Mouse (Mus musculus) liver (tissue): ENCODE data around the gene Ndufs2.
"Not testable (repeated sequence)": the region's sequence is repeated elsewhere in the genome, so short reads cannot be mapped to it uniquely, and the experiment has no call there.

Experiments
- DNase-seq: peaks from one replicate; pipeline ENCODE4 v3.0.0-alpha.2; 2020; ENCODE audit warnings: mixed read lengths

Ndufs2 gene

DNA sequence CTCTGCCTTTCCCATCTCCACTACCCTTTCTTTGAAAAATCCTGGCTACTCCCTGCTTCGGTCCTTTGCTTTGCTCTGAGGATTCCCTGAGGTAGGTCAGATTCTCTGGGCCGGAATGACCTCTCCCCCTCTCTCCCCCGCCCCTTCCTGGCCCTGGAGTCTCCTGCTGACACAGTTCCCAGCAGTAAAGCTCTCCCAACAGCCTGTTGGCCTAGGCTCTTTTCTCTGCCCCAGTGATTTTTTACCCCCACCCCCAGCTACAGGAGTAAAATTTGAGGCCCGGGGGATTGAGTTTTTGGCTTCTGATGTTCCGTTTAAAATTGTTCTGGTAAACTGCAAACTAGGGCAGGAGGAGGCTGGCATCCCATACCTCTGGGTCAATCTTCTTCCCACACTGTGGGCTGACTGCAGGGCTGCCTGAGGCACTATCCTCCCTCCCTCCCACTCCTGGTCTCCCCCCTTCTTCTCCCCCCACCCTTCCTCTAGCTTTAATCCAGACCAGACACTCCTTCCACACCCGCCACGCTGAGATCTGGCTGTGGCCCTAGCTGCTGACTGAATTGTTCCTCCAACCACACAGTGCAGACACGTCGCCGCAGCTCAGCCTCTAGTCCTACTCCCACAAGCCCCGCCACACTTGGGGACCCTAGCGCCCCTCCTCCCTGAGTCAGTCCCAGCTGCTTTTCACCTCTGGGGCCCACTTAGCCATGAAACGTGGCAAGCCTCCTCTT is 571 bp upstream of the Ndufs2 start:
- DNase-seq: no peak

DNA sequence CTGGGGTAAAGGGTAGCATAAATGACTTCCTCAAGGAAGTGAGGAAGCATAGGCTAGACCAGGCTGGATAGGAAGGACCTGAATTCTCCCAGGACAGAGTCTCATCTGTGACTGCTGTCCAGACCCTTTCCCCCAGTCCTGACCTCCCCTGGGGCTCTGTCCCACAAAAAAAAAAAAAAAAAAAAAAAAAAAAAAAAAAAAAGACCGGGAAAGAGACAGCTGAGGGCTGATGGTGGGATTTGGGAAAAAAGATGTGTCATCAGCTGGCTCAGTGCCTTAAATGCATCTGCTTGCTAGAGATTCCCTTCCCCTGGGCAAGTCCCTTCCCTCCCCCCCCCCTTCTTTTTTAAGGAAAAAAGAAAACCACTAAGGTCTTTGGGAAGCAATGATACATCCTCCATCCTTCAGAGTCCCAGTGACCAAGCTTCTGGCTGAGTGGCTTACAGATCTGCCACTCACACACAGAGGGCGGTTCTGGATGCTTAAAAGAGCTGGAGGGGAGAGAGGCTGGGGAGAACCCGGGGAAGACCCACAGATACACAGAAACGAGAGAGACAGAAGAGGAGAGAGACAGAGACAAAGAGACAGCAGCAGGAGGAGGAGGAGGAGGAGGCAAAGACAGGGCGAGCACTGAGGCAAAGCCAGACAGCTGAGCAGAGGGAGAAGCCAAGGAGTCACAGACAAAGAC is 1.1 kb downstream of the Ndufs2 start, which contains the start of gene Adamts4:
Adamts4 (plus strand) TSS at position 509 of the 688 bp plus-strand sequence.
- DNase-seq: no peak

DNA sequence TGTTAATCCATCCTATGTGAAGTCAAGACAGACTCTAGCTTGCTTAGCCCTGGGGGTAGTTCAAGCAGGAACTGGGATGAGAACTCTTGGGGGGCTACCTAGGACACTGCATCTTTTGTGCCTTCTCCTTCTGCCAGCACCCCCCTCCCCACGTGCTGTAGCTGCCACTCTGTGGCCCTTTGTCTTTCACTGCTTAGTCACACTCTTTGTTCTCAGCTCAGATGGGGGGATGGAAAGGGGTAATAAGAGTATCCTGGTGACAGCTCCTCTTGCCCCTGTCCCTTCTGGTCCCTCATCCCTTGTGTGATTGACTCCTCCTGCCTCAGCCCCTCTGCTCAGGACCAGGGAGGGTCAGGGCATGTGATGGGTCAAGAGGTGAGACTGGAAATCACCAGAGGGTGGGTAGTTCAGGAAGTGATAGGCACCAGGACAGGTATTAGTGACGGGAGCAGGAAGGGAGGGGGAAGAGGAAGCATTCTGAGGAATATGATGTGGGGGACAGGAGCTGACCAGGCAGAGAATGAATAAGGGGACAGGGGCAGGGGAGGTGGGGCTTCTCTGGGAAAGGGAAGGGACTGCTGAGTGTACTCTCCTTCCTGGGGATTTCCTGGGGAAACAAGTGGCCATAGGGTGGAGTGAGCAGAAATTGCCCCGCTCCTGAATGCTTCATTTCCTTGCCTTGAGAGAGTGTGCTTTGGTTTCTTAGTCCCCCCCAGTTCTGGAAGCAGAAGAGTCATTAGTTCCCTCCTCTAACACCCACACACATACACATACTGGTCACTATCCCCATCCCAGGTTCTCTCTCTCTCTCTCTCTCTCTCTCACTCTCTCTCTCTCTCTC is 2.6 kb downstream of the Ndufs2 start:
- no peak for DNase-seq

DNA sequence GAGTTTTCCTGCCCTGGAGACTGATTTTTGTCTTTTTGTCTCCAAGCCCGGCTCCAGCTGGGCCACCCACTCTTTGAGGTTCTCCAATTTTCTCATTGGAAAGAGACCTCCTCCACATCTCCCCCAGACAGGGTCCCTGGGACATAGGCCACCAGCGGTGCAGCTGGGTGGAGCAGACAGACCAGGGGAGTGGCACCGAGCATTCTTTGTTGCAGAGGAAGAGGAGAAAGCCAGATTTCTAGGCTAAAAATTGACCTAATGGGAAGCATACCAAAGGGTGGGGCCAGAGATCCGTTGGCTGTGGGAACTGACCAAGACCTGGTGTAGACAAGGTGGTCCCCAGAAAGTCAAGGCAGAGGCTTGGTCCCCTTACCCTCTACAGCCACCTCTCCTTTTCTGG is 3.3 kb downstream of the Ndufs2 start:
- no peak for DNase-seq

DNA sequence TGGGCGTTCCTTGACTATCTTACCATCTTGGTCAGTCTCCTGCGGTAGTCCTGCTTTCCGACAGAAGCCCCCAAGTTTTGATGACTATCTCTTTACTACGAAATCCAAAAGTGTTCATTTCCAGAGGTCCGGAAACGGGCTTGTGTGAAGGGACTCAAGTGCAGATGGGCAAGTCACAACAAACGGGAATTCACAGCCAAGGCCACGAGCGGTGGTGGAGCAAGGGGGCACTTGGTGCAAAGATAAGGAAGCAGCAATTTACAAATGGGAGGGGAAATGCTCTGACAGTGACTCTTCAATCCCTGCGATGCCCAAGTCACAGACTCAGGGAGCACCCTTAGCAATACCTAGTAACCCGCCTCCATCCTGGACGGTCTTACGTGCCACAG is 3.7 kb downstream of the Ndufs2 start:
- no peak for DNase-seq

DNA sequence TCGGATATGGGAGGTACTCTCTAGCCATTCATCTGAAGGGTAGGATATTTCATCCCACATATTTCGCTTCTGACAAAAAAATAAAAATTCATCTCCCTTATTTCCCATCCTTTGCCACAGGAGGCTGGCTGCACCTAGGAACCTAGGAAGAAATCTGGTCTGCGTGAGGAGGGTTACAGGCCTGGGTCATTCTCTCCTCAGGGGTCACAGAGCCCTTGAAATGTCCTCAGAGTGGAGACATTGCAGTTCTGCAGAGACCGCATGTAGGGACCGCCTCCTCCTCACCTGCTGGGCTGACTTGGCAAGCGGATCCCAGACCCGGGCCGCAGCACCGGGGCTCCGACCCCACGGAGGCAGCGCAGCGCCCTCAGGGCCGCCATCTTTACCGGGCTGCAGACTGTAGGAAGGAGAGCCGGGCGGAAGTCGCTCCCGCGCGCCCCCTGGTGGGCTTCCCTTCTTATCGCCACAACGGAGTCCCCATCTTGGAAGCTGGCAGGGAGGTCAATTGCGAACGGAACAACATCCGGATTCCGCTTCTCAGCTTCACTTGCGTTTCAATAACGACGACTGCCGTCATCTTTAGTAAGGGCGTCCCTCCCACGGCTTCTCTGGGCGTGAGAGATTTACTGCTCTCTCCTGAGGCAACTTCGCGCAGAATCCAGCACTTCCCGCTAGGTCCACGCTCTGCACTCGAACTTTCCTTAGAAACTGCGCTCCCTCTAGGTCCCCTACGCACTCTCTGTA is 4.3 kb downstream of the Ndufs2 start:
- peak; percentile 97 for DNase-seq

DNA sequence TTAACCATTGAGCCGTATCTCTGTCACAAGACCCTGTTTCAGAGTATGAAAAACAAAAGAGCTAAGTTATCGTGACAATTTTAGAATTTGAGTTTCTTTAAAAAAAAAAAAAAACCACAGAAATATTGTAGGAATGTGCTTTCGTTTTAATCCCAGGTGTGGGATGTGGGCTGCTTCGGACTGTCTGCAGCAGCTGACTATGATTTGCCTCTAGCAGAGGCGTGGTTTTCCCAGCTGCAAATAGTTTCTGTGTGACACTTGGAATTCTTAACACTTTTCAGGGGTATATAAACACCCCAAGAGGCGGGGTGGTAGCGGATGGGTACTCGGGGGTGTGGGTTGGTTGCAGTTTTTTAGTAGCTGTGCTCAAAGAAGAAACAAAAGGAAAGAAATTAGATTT is 5.8 kb downstream of the Ndufs2 start:
- no peak for DNase-seq

DNA sequence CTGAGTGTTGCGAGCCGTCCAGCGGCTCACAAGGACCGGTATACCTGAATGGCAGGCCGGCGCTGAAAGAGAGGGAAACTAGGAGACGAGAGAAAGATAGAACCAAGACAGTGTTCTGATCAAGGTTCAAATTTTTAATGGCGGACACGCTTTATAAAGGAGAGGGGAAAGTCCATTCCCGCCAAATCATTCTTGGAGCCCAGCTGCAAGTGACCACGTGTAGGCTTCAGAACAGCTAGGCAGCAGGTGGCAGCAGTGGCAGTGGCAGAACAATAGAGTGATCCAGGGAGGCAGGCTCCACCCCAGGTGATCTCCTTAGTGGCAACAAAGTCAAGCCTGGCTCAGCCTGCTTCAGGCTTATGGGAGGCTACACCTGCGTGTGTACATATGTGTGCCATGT is 9.2 kb downstream of the Ndufs2 start:
- DNase-seq: not testable (repeated sequence)

DNA sequence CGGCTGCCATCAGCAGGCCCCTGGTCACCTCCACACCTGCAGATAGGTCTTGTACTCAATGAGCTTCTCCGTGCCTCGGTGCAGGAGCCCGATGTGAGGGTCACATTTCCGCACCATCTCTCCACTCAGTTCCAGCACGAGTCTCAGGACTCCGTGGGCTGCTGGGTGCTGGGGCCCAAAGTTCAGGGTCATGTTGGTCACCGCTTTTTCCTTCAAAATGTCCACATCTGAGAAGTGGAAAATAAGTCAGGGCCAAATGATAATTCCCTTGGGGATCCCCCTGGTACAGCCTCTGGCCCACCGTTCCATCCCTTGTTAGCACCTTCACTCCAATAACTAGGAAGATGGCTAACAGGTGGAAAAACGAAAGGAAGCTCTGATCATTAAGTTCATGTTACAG is 10.3 kb downstream of the Ndufs2 start:
- no peak for DNase-seq

DNA sequence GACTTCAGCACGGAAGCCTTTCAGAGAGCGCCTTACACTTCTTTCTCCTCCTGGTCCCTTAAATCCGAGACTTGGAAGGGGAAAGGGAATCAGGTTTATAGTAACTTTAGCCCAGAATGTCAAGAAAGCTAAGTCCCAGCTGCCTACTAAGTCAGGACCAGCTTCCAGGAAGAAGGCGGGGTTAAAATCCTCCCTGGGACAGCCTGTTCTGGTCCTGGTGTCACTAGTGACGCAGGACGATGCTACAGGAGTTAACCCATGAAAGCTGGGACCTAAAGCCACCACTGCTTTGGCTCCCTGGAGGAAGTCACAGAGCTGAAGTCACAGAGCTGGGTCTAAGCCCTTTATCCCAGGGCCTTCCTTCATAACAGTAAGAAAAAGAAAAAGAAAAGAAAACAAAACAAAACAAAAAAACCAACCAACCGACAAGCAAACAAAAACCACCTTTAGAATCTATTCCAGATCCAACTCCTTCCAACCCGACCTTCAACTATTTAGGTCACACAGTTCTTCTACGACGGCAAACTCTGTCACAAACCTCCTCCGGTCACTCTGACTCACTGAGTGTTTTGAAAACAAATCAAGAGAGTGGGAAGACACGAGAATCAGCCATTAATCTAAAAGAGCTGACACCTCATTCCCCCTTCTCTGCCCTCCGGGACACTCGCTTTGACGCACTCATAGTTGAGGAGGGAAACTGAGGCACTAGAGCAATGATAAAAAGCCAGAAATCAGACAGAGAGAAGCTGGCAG is 11.0 kb downstream of the Ndufs2 start:
- DNase-seq: no peak

DNA sequence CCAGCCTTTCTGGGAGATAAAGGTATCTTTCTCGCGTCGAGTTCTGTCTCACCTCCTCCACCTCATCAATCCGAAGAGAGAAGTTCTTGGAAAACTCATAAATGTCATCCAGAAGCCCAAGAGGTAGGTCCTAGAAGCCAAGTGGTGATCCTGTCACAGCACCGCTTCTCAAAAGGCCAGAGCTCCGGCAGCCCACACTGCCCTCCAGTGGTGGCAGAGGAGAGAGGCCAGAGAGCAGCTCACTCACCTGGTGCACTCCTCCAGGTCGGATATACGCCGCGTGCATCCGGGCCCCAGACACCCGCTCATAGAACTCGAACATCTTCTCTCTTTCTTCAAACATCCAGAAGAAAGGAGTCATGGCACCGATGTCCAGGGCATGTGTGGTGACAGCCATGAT is 12.7 kb downstream of the Ndufs2 start:
- DNase-seq: peak; percentile 68

DNA sequence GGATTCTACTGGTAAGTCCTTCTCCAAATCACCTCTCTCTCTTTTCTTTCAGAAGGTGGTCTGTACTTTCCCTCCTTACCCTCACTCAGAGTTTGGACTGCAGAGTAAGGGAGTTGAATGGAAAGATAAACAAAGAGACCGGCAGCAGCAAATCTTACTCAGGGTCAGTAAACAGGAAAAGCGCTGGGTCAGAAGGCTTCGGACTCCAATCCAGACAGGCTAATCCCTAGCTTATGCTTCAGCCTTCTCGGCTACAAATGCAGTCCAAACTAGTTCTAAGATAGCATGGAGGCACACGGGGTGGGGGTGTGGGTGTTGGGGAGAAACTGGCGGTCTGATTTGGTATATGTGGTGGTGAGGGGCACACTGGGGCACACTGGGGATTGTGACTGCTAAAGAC is 13.8 kb downstream of the Ndufs2 start:
- no peak for DNase-seq

DNA sequence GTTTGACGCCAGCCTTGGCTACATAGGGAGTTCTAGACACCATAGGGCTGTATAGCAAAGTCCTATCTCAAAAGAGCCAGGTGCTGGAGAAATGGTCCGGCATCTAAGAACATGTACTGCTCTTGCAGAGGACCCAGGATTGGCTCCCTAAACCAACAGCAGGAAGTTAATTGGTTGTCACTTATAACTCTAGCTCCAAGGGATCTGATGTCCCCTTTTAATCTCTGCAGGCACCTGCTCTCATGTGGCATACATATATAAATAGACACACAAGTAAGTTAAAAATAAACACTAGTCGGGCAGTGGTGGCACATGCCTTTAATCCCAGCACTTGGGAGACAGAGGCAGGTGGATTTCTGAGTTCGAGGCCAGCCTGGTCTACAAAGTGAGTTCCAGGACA is 15.4 kb downstream of the Ndufs2 start:
- no peak for DNase-seq

DNA sequence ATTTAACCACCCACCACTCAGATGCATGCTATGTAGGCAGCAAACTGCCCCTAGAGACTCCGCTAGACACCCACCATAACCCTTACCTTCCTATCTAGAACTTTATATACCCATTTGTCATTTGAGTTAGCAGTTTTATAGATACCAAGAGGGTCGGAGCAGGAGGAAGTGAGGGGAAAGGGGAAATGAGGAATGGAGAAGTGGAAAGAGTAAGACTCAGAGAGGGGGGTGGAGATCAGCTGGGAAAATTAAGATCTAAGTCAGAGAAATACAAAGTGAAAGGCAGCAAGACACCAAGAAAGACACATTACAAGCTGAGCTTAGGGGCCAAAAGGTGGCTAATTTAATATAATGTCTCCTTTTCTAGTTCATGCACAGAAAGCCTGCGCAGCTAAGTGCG is 16.6 kb downstream of the Ndufs2 start:
- no peak for DNase-seq

DNA sequence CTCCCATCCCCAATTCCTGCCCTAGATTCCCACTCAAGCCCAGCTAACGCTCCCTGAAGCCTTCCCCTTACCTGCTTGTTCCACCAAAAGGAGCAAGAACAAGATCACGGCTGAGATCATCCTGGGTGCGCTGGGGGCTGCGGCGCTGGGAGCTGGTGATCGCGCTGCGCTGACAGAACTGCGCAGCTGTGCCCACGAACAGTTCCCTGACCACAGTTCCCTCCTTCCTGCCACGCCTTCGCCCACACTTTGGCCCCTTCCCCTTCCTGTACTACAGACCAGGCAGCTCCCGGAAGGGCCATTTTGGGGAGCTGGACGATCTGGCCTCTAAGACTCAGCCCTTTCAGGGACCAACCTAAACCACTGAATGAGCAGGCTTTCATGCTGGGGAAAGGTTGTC is 17.1 kb downstream of the Ndufs2 start, which contains the start of gene Fcer1g:
Fcer1g (minus strand) TSS at position 240 of the 400 bp plus-strand sequence.
- DNase-seq: no peak

DNA sequence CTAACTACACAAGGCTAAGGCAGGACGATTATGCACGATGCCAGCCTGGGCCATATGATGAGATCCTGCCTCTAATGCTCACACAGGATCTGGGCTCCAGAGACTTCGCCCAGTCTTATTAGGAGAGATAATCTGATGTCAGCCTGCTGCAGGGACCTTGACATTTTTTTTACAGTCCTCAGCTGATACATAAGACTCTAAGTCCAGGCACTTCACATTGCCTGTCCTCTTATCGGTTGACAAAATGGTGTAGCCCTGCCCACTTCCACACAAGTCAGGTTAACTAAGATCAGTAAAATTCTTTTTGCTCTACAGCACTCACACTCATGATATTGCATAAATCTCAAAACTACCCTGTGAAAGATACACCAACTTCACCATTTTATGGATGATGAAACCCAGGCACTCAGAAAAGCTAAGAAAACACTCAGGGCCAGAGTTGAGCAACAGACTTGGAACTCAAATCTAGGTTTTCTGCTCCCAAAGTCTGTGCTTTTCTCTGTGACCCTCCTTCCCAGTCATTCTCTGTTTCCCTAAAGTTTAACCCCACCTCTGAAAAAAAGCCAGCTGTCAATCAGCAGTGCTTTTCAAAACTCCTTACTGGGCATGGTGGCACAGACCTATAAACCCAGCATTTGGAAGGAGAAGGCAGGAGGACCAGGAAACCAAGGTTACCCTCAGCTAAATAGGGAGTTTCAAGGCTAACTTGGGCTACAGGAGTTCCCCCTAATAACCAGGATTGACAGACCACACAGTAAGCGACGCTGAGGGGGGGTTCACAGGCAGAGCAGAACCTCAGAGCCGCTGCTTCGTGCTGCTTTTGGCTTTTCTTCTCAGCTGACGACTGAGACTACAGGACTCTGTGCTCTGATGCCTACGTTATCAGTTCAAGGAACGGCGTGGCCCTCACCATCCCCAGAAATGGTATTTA is 18.1 kb downstream of the Ndufs2 start:
- DNase-seq: no peak

DNA sequence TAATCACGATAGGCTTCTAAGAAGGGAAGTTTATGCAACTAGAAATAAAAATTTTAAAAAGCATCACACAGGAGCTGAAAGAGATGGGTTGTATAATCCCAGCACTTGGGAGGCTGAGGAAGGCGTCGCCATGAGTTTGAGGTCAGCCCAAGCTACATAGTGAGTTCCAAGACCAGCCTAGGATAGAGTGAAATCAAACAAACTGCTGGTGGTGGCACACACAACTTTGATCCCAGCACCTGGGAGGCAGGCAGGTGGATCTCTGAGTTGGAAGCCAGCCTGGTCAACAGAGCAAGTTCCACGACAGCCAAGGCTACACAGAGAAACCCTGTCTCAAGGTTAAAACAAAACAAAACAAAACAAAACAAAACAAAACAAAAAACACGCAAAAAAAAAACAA is 18.8 kb downstream of the Ndufs2 start:
- no peak for DNase-seq

DNA sequence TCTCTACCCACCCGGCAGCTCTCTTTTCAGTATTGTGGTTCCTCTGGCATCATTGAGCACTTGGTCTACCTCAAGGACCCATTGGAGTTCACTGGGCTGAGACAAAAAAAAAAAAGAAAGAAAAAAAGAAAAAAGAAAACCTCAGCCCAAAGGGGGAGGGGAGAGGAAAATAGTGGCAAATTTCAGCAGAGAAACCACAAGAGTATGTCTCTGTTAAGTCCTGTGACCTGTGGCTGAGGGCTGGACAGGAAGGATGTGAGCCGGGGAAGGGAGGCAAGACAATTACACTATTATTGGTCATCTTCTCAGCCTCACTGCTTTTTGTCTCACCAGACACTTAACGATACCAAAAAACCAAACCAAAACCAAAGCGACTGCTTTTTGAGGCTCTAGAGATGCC is 19.3 kb downstream of the Ndufs2 start:
- DNase-seq: no peak

DNA sequence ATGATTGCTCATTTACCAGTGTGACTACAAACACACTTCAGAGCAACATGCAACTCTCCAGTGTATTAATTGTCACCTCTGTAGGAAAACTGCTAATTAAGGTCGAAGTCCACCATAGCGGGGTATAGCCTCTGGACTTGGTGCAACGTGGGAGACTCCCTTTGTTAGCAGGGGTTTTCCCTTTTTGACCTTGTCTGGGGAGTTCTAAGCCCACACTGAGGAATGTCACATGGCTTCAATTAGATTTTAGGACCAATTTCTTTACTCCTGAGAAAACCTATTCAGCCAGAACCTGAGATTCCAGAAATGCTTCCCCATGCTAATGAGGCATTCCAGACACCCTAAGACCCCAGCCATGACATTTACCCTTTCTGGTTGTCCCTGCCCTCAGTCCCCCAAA is 21.0 kb downstream of the Ndufs2 start:
- no peak for DNase-seq

DNA sequence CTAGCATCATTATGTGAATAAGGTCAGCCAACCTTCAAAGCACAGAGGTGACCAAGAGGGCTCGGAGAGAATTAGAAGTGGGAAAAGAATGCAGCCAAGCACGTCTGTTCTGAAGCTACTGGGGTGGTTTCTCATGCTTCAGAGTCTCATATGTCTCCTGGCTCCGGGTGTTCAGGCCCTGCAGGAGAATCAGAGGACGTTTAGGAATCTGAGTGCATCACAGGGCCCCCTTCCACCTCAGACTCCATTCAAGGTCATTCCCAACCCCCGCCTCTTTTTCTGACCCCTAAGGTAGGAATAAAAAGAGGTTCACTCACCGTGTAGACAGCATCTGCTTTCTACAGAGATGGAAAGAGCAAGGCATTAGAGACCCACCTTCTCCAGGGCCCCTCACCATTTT is 21.4 kb downstream of the Ndufs2 start:
- no peak for DNase-seq

DNA sequence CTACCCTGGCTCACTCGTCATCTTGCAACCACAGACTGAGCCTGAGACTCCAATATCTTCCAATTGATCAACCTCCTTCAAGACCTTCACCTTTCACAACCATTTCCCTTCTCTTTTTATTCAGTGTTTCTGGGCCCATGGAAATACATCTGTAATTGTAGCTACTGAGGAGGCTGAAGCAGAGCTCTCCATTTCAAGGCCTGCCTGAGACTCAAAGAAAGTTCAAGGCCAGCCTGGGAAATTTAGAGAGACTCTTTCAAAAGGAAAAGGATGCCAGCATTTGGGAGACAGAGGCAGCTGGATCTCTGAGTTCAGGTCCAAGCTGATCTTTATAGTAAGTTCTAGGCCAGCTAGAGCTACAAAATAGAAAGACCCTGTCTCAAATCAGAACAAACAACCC is 23.3 kb downstream of the Ndufs2 start:
- DNase-seq: no peak
